Mouse (Mus musculus) bone marrow, adult 2 months (tissue): ENCODE measurements at regions not wholly inside any gene's neighbourhood (a gene's known extent, or its start where the extent isn't known, plus 50 kb on each side); places are given as distances from the start of the nearest gene placed in this dataset.

Source experiments
- CTCF ChIP-seq: fragments of 200-500 bp; IDR thresholded peaks from 2 replicates; pipeline ENCODE4 v1.5.1; 2011; ENCODE audit warnings: low read length, control low read depth; ENCODE audit not compliant: control insufficient read depth, insufficient read depth
- POLR2A ChIP-seq: fragments of 200-500 bp; IDR thresholded peaks from 2 replicates; pipeline ENCODE4 v1.6.1; 2011; ENCODE audit warnings: low read depth, mild to moderate bottlenecking, control low read depth, low read length, borderline replicate concordance; ENCODE audit not compliant: control insufficient read depth

- TF ChIP-seq POLR2A (no peak), CTCF (no peak)
Measured at GRCm38 (mm10) chr15:31987291-31987690, 189.8 kb upstream of the Tas2r119 start.
